Mouse (Mus musculus) forebrain, embryonic 12.5 days (tissue): ENCODE results near the gene Lamtor1. TPM values are rescaled to one million over a fixed set of nuclear protein-coding genes. Genes with fewer than 3 reads are reported as not detected.
A peak's percentile ranks its signal among the peaks of the same experiment; 100 is the strongest.

Source experiments
- ATAC-seq: fragments of 200-750 bp; cut with Nextera tagmentation; 2 replicates; pipeline ENCODE4 v1.8.0; 2017; ENCODE audit warnings: moderate TSS enrichment; ENCODE audit not compliant: low FRiP score
- H3K27ac ChIP-seq: fragments of 300-500 bp; sonication (generic); 2 replicates; pipeline ENCODE4 v1.5.1; 2016; ENCODE audit warnings: mild to moderate bottlenecking
- H3K27me3 ChIP-seq: fragments of 300-500 bp; sonication (generic); 2 replicates; pipeline ENCODE4 v1.6.1; 2016; ENCODE audit warnings: mild to moderate bottlenecking
- H3K36me3 ChIP-seq: fragments of 300-500 bp; sonication (generic); replicated peaks from 2 replicates; pipeline ENCODE4 v1.6.1; 2016; ENCODE audit warnings: mild to moderate bottlenecking
- H3K4me1 ChIP-seq: fragments of 300-500 bp; sonication (generic); 2 replicates; pipeline ENCODE4 v1.6.1; 2016
- H3K4me2 ChIP-seq: fragments of 300-500 bp; sonication (generic); 2 replicates; pipeline ENCODE4 v1.6.1; 2016; ENCODE audit warnings: mild to moderate bottlenecking, moderate library complexity
- H3K4me3 ChIP-seq: fragments of 300-500 bp; sonication (generic); replicated peaks from 2 replicates; pipeline ENCODE4 v1.5.1; 2016; ENCODE audit warnings: mild to moderate bottlenecking
- H3K9ac ChIP-seq: fragments of 300-500 bp; sonication (generic); 2 replicates; pipeline ENCODE4 v1.6.1; 2016; ENCODE audit warnings: mild to moderate bottlenecking
- H3K9me3 ChIP-seq: fragments of 300-500 bp; sonication (generic); 2 replicates; pipeline ENCODE4 v1.6.1; 2016
- WGBS: fragments of 180-500 bp; shearing (Covaris S2); methylation state at CpG from one replicate; pipeline ENCODE4 v1.1.7; 2016; 5-methylcytosine and 5-hydroxymethylcytosine counted together
- polyA plus RNA-seq: library from polyadenylated mRNA; unstranded; fragments of >200 nt; fragmentation: Nextera tagmentation; extraction: Ambion mirVana; gene quantifications from 2 replicates; pipeline ENCODE4 v1.2.1, GENCODE M21; 2016

The Lamtor1 gene
- 129 and 134 TPM in 2 replicates for polyA plus RNA-seq

DNA sequence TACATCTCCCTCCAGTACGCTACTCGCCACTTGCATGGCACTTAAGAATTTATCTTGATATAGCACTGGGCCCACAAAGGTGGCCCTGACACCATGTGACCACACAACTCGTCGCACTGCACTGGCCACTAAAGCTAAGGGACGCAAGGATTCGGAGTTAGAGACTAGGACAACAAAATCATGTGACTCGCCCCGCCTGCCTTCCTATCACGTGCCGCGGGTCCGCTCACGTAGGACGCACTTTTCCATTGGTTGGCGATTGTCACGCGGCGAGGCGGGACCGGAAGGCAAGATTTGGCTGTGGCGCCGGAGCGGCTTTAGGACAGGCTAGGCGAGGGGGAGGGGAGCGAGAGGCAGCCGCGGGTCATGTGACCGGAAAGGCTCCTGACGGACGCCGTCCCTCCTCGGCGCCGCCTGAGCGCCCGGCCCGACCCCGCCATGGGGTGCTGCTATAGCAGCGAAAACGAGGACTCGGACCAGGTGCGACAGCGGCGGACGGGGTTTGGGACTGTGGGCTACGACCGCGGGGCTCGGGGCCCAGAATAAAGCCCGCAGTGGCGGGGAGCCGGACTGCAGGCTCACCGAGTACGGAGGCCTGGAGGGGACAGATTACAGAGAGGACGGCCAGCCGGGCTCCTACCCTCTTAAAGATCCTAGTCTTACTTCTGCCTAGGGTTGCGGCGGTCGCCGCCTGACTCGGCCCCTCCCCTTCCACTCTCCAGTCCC lies at the start of gene Lamtor1:
TSS of gene Lamtor1 (plus strand) at position 344 of the 726 bp plus-strand sequence.
- under 1% methylated on average over 53 of the region's 61 CpGs for WGBS
- Histone ChIP-seq H3K9ac (peak within 1 kb of the TSS; percentile 83), H3K4me2 (peak within 1 kb of the TSS; percentile 69), H3K27me3 (no peaks in the 10 kb centered on the region), H3K36me3 (peaks cover 21% of the 10 kb centered on the region), H3K27ac (peak within 1 kb of the TSS; percentile 96), H3K9me3 (no peaks in the 10 kb centered on the region), H3K4me1 (peaks cover 27% of the 10 kb centered on the region), H3K4me3 (peak within 1 kb of the TSS; percentile 78)
- peak; percentile 98 for ATAC-seq

- 90% methylated on average over 4 of the region's 4 CpGs for WGBS
- Histone ChIP-seq H3K4me1 (no peaks in the 10 kb centered on the region), H3K4me2 (no peak within 1 kb of the TSS), H3K9me3 (no peaks in the 10 kb centered on the region), H3K27ac (no peak within 1 kb of the TSS), H3K27me3 (no peaks in the 10 kb centered on the region), H3K36me3 (no peaks in the 10 kb centered on the region), H3K4me3 (no peak within 1 kb of the TSS), H3K9ac (no peak within 1 kb of the TSS)
- ATAC-seq, result no peak
Observed at GRCm38 (mm10) chr7:101857094-101857493, 48.6 kb upstream of the Lamtor1 start, which contains the start of gene Folr2. TSS of gene Folr2 (minus strand) at chr7:101857194.

GRCm38 (mm10) chr7:101858362-101858761 lies 47.3 kb upstream of the Lamtor1 start:
- no peak overlapping the region for H3K27ac ChIP-seq
- no peaks in the 10 kb centered on the region for H3K27me3 ChIP-seq
- H3K4me3 ChIP-seq, result no peak overlapping the region
- H3K4me1 ChIP-seq, result no peaks in the 10 kb centered on the region
- WGBS, result 87% methylated on average over 9 of the region's 9 CpGs
- no peak overlapping the region for H3K9ac ChIP-seq
- no peak for ATAC-seq
- H3K36me3 ChIP-seq, result no peaks in the 10 kb centered on the region
- H3K9me3 ChIP-seq, result no peaks in the 10 kb centered on the region
- H3K4me2 ChIP-seq, result no peak overlapping the region

GRCm38 (mm10) chr7:101860978-101861377 lies 44.7 kb upstream of the Lamtor1 start:
- Histone ChIP-seq H3K36me3 (no peaks in the 10 kb centered on the region), H3K9ac (no peak overlapping the region), H3K4me3 (no peak overlapping the region), H3K27me3 (no peaks in the 10 kb centered on the region), H3K4me2 (no peak overlapping the region), H3K27ac (no peak overlapping the region), H3K4me1 (no peaks in the 10 kb centered on the region), H3K9me3 (no peaks in the 10 kb centered on the region)
- no peak for ATAC-seq

- Histone ChIP-seq H3K4me2 (no peak overlapping the region), H3K9ac (no peak overlapping the region), H3K36me3 (no peaks in the 10 kb centered on the region), H3K4me1 (no peaks in the 10 kb centered on the region), H3K4me3 (no peak overlapping the region), H3K9me3 (no peaks in the 10 kb centered on the region), H3K27ac (no peak overlapping the region), H3K27me3 (no peaks in the 10 kb centered on the region)
- 72% methylated on average over 3 of the region's 3 CpGs for WGBS
- no peak for ATAC-seq
Observed at GRCm38 (mm10) chr7:101862291-101862690, 43.4 kb upstream of the Lamtor1 start.

- 90% methylated on average over 3 of the region's 3 CpGs for WGBS
- Histone ChIP-seq H3K4me1 (no peaks in the 10 kb centered on the region), H3K36me3 (no peaks in the 10 kb centered on the region), H3K9me3 (no peaks in the 10 kb centered on the region), H3K27ac (no peak within 1 kb of the TSS), H3K4me3 (no peak within 1 kb of the TSS), H3K9ac (no peak within 1 kb of the TSS), H3K4me2 (no peak within 1 kb of the TSS), H3K27me3 (no peaks in the 10 kb centered on the region)
- no peak for ATAC-seq
Observed at GRCm38 (mm10) chr7:101863415-101863814, 42.3 kb upstream of the Lamtor1 start, which contains the start of gene Anapc15. TSS of gene Anapc15 (plus strand) at chr7:101863715.

- H3K36me3 ChIP-seq, result no peaks in the 10 kb centered on the region
- WGBS, result 74% methylated on average over 11 of the region's 11 CpGs
Observed at GRCm38 (mm10) chr7:101866491-101867265, 39.0 kb upstream of the Lamtor1 start.

GRCm38 (mm10) chr7:101867482-101867881 lies 38.2 kb upstream of the Lamtor1 start:
- Histone ChIP-seq H3K27me3 (no peaks in the 10 kb centered on the region), H3K36me3 (no peaks in the 10 kb centered on the region), H3K9ac (no peak overlapping the region), H3K4me2 (no peak overlapping the region), H3K27ac (no peak overlapping the region), H3K4me3 (no peak overlapping the region), H3K9me3 (no peaks in the 10 kb centered on the region), H3K4me1 (peaks cover 4% of the 10 kb centered on the region)
- 92% methylated on average over 4 of the region's 4 CpGs for WGBS
- ATAC-seq, result no peak

More at GRCm38 (mm10) chr7:101866491-101867265, 39.0 kb upstream of the Lamtor1 start:
- Histone ChIP-seq H3K27ac (no peak overlapping the region), H3K4me1 (peaks cover 4% of the 10 kb centered on the region), H3K9me3 (no peaks in the 10 kb centered on the region), H3K4me3 (no peak overlapping the region), H3K4me2 (no peak overlapping the region), H3K9ac (no peak overlapping the region), H3K27me3 (no peaks in the 10 kb centered on the region)
- no peak for ATAC-seq

- Histone ChIP-seq H3K9me3 (no peaks in the 10 kb centered on the region), H3K4me1 (peaks cover 4% of the 10 kb centered on the region), H3K27ac (peak overlapping the region; percentile 31), H3K9ac (no peak overlapping the region), H3K27me3 (no peaks in the 10 kb centered on the region), H3K4me2 (no peak overlapping the region), H3K4me3 (no peak overlapping the region), H3K36me3 (no peaks in the 10 kb centered on the region)
- no peak for ATAC-seq
- WGBS, result 53% methylated on average over 13 of the region's 13 CpGs
Observed at GRCm38 (mm10) chr7:101868241-101869162, 37.2 kb upstream of the Lamtor1 start.

DNA sequence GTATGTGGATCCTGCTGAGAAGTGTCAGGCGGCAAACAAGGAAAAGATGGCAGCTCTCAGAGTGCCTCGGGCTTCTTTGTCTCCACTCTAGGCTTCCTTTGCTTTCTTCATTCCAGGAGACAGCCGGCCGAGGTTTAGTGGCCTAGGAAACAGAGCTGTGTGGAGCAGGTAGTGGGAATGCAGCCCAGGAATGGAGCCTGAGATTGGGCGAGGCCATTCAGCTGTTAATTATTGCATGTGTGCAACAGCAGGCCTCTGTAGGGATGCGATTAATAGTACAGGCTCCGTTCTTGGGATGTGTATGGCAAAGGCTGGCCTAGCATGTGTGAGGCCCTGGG lies 36.6 kb upstream of the Lamtor1 start:
- WGBS, result 61% methylated on average over 7 of the region's 7 CpGs

DNA sequence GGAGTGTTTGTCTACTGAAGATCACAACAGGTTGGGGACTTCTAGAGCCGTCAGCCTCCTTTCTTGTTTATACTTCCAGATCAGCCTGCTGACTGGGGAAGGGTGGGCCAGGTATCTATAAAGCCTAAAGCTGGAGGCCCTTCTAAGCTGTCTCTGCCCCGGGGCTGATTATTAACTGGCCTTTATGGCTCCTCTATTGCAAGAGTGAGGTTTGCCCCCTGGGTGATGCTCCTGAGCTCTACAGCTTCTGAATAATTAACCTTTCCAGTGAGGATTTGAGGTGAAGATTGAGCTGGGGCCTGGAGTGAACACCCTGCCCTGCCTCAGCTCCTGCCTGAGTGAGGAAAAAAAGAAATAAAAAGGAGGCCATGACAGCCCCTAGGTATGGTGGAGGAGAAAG lies 35.1 kb upstream of the Lamtor1 start, which contains the start of gene Folr1:
TSS of gene Folr1 (minus strand) at position 160 of the 400 bp plus-strand sequence.
- no peak within 1 kb of the TSS for H3K4me2 ChIP-seq
- H3K36me3 ChIP-seq, result no peaks in the 10 kb centered on the region
- no peak for ATAC-seq
- no peaks in the 10 kb centered on the region for H3K9me3 ChIP-seq
- 84% methylated on average over 2 of the region's 2 CpGs for WGBS
- peaks cover 4% of the 10 kb centered on the region for H3K4me1 ChIP-seq
- no peak within 1 kb of the TSS for H3K27ac ChIP-seq
- H3K9ac ChIP-seq, result no peak within 1 kb of the TSS
- no peaks in the 10 kb centered on the region for H3K27me3 ChIP-seq
- H3K4me3 ChIP-seq, result no peak within 1 kb of the TSS

More for the DNA sequence above, 36.6 kb upstream of the Lamtor1 start:
- no peak for ATAC-seq
- no peak overlapping the region for H3K9ac ChIP-seq
- H3K27me3 ChIP-seq, result no peaks in the 10 kb centered on the region
- H3K27ac ChIP-seq, result peak overlapping the region; percentile 31
- H3K4me3 ChIP-seq, result no peak overlapping the region
- no peaks in the 10 kb centered on the region for H3K9me3 ChIP-seq
- H3K4me2 ChIP-seq, result no peak overlapping the region
- no peaks in the 10 kb centered on the region for H3K36me3 ChIP-seq
- H3K4me1 ChIP-seq, result peaks cover 4% of the 10 kb centered on the region

DNA sequence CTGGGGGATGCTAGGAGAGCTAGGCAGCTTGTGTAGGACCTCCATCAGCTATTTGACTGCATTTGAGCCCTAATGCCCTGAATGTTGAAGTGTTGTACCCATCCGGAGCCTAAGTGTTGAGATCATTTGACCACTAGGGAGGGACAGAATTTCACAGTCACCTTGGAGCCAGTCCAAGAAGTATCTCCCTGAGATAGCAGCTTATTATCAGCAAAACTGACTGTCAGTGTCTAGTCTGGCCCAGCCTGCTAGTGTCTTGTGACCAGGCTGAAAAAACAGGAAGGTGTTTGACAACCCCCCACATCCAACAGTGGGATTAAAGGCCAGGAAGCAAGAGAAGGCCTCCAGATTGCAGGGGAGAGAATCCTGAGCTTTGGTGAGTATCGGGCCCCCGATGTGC lies 34.4 kb upstream of the Lamtor1 start:
- 88% methylated on average over 3 of the region's 3 CpGs for WGBS
- no peak overlapping the region for H3K9ac ChIP-seq
- H3K4me1 ChIP-seq, result peaks cover 4% of the 10 kb centered on the region
- no peaks in the 10 kb centered on the region for H3K36me3 ChIP-seq
- no peaks in the 10 kb centered on the region for H3K9me3 ChIP-seq
- ATAC-seq, result no peak
- H3K4me2 ChIP-seq, result no peak overlapping the region
- no peak overlapping the region for H3K4me3 ChIP-seq
- no peaks in the 10 kb centered on the region for H3K27me3 ChIP-seq
- no peak overlapping the region for H3K27ac ChIP-seq
